Mouse (Mus musculus) forebrain, embryonic 13.5 days (tissue): ENCODE measurements around the gene Trim12a. TPM values are rescaled to one million over a fixed set of nuclear protein-coding genes. Genes with fewer than 3 reads are reported as not detected.
"Not testable (repeated sequence)": the region's sequence is repeated elsewhere in the genome, so short reads cannot be mapped to it uniquely, and the experiment has no call there.

Source experiments
- ATAC-seq: fragments of 200-750 bp; cut with Nextera tagmentation; 2 replicates; pipeline ENCODE4 v1.8.0; 2017
- H3K27ac ChIP-seq: fragments of 300-500 bp; sonication (generic); 2 replicates; pipeline ENCODE4 v1.5.1; 2015; ENCODE audit warnings: inconsistent platforms, mild to moderate bottlenecking, moderate library complexity
- H3K27me3 ChIP-seq: fragments of 300-500 bp; sonication (generic); 2 replicates; pipeline ENCODE4 v1.6.1; 2015; ENCODE audit warnings: mild to moderate bottlenecking, inconsistent platforms
- H3K36me3 ChIP-seq: fragments of 300-500 bp; sonication (generic); 2 replicates; pipeline ENCODE4 v1.6.1; 2015; ENCODE audit warnings: mild to moderate bottlenecking, inconsistent platforms; ENCODE audit not compliant: poor library complexity, severe bottlenecking
- H3K4me1 ChIP-seq: fragments of 300-500 bp; sonication (generic); 2 replicates; pipeline ENCODE4 v1.6.1; 2015; ENCODE audit warnings: inconsistent platforms
- H3K4me2 ChIP-seq: fragments of 300-500 bp; sonication (generic); 2 replicates; pipeline ENCODE4 v1.6.1; 2015; ENCODE audit warnings: inconsistent platforms, mild to moderate bottlenecking, moderate library complexity
- H3K4me3 ChIP-seq: fragments of 300-500 bp; sonication (generic); 2 replicates; pipeline ENCODE4 v1.5.1; 2015; ENCODE audit warnings: mild to moderate bottlenecking, inconsistent platforms
- H3K9ac ChIP-seq: fragments of 300-500 bp; sonication (generic); 2 replicates; pipeline ENCODE4 v1.6.1; 2015; ENCODE audit warnings: mild to moderate bottlenecking, inconsistent platforms
- H3K9me3 ChIP-seq: fragments of 300-500 bp; sonication (generic); replicated peaks from 2 replicates; pipeline ENCODE4 v1.6.1; 2016; ENCODE audit warnings: inconsistent platforms
- WGBS: fragments of 180-500 bp; shearing (Covaris S2); methylation state at CpG from one replicate; pipeline ENCODE4 v1.1.7; 2015; 5-methylcytosine and 5-hydroxymethylcytosine counted together
- polyA plus RNA-seq: library from polyadenylated mRNA; unstranded; fragments of >200 nt; fragmentation: Nextera tagmentation; extraction: Ambion mirVana; gene quantifications from 2 replicates; pipeline ENCODE4 v1.2.1, GENCODE M21; 2015

Gene Trim12a
- polyA plus RNA-seq, 1 experiment from 2014 or later = 1.2 TPM

GRCm38 (mm10) chr7:104287576-104288443 lies 27.5 kb downstream of the Trim12a start, which contains the start of gene Trim5:
TSS of gene Trim5 (minus strand) at chr7:104288094.
- 50% methylated on average over 14 of the region's 14 CpGs for WGBS
- not testable (repeated sequence) for H3K9ac ChIP-seq, H3K4me3 ChIP-seq, H3K9me3 ChIP-seq, H3K27ac ChIP-seq, ATAC-seq, H3K36me3 ChIP-seq, H3K4me2 ChIP-seq, H3K4me1 ChIP-seq, H3K27me3 ChIP-seq

DNA sequence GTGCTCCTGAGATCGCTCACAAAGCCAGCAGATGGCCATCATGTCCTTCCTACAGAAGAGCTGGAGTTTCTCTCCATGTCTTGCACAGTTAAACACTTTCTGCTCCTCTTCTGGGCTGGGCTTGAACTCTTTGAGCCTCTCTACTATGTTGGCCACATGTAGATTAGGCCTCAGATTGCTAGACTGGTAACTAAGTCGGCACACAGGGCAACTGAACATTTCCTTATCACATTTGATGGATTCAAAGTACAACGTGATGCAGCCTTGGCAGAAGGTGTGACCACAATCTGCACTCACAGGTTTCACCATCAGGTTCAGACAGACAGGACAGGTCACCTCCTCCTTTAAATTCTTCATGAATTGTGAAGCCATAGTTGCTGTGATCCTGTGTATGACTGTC lies 35.9 kb downstream of the Trim12a start:
- not testable (repeated sequence) for H3K36me3 ChIP-seq, H3K9me3 ChIP-seq, H3K9ac ChIP-seq, H3K27ac ChIP-seq, ATAC-seq, H3K27me3 ChIP-seq, H3K4me1 ChIP-seq, H3K4me3 ChIP-seq, H3K4me2 ChIP-seq
- 90% methylated on average over 3 of the region's 3 CpGs for WGBS

DNA sequence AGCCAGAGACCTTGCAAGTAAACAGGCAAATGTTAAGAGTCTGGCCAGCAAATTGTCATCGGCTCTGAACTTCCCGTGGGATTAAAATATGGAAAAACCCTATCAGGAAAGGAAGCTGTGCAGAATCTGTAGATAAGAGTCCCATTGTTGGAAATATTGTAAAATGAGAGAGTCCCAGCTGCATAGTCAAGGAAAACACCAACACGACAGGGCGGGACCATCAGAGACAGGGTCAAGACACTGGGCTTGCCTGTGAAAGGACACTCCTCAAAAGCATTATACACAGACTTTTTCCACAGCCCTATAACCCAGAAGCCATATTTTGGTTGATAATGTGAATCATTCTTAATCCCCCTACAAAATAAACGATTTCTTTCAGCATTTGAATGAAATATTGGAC lies 49.9 kb downstream of the Trim12a start:
- WGBS = 85% methylated on average over 5 of the region's 5 CpGs
- not testable (repeated sequence) for H3K27ac ChIP-seq, H3K9me3 ChIP-seq, H3K9ac ChIP-seq, H3K27me3 ChIP-seq, ATAC-seq, H3K4me1 ChIP-seq, H3K4me2 ChIP-seq, H3K4me3 ChIP-seq, H3K36me3 ChIP-seq

- H3K4me1 ChIP-seq, ATAC-seq, H3K27ac ChIP-seq, H3K4me2 ChIP-seq, H3K36me3 ChIP-seq, H3K9me3 ChIP-seq, H3K9ac ChIP-seq, H3K4me3 ChIP-seq, H3K27me3 ChIP-seq: not testable (repeated sequence)
- 85% methylated on average over 4 of the region's 4 CpGs for whole genome bisulfite sequencing
These were observed 54.9 kb downstream of the Trim12a start for GRCm38 (mm10) chr7:104260380-104260779.

Other genes starting within 250 kb of the Trim12a start
- gene Olfr644, start 243.6 kb downstream of the Trim12a start, polyA plus RNA-seq = not detected in 2 replicates
- not detected in 2 replicates for gene Olfr645, start 230.0 kb downstream of the Trim12a start, polyA plus RNA-seq
- not detected in 2 replicates for gene Olfr646, start 210.6 kb downstream of the Trim12a start, polyA plus RNA-seq
- gene Ubqln5, start 185.6 kb downstream of the Trim12a start, polyA plus RNA-seq = not detected in 2 replicates
- not detected in 2 replicates for gene Olfr643, start 178.1 kb downstream of the Trim12a start, polyA plus RNA-seq
- gene Ubqln3, start 172.2 kb downstream of the Trim12a start, polyA plus RNA-seq = not detected in 2 replicates
- gene Ubqlnl, start 164.9 kb downstream of the Trim12a start, polyA plus RNA-seq = not detected in 2 replicates
- not detected in 2 replicates for gene Olfm5, start 150.6 kb downstream of the Trim12a start, polyA plus RNA-seq
- 0.23 and 0.45 TPM in 2 replicates for gene Olfr648, start 132.1 kb downstream of the Trim12a start, polyA plus RNA-seq
- not detected in 2 replicates for gene Olfr649, start 119.5 kb downstream of the Trim12a start, polyA plus RNA-seq
- gene Trim6, start 96.7 kb downstream of the Trim12a start, polyA plus RNA-seq = 0.30 and 0.33 TPM in 2 replicates
- gene Trim34a, start 71.0 kb downstream of the Trim12a start, polyA plus RNA-seq = 0.42 and 0.43 TPM in 2 replicates
- gene Trim5, start 27.4 kb downstream of the Trim12a start, polyA plus RNA-seq = 0.17 TPM in 1 of 2 replicates, not detected in the other
- not detected in 2 replicates for gene Trim34b, start 14.0 kb upstream of the Trim12a start, polyA plus RNA-seq
- gene Trim12c, start 37.9 kb upstream of the Trim12a start, polyA plus RNA-seq = 0.71 and 0.77 TPM in 2 replicates
- not detected in 2 replicates for gene Trim30b, start 54.4 kb upstream of the Trim12a start, polyA plus RNA-seq
- gene Trim30c, start 85.4 kb upstream of the Trim12a start, polyA plus RNA-seq = not detected in 2 replicates
- 0.45 and 0.78 TPM in 2 replicates for gene Trim30a, start 149.7 kb upstream of the Trim12a start, polyA plus RNA-seq
- gene Trim30d, start 192.4 kb upstream of the Trim12a start, polyA plus RNA-seq = 0.09 TPM in 1 of 2 replicates, not detected in the other
- not detected in 2 replicates for gene Olfr651, start 234.7 kb upstream of the Trim12a start, polyA plus RNA-seq
- 0.03 TPM in 1 of 2 replicates, not detected in the other for gene Olfr652, start 245.4 kb upstream of the Trim12a start, polyA plus RNA-seq